8 mouse cellular contexts compared by ENCODE assay signal in the genomic region with DNA sequence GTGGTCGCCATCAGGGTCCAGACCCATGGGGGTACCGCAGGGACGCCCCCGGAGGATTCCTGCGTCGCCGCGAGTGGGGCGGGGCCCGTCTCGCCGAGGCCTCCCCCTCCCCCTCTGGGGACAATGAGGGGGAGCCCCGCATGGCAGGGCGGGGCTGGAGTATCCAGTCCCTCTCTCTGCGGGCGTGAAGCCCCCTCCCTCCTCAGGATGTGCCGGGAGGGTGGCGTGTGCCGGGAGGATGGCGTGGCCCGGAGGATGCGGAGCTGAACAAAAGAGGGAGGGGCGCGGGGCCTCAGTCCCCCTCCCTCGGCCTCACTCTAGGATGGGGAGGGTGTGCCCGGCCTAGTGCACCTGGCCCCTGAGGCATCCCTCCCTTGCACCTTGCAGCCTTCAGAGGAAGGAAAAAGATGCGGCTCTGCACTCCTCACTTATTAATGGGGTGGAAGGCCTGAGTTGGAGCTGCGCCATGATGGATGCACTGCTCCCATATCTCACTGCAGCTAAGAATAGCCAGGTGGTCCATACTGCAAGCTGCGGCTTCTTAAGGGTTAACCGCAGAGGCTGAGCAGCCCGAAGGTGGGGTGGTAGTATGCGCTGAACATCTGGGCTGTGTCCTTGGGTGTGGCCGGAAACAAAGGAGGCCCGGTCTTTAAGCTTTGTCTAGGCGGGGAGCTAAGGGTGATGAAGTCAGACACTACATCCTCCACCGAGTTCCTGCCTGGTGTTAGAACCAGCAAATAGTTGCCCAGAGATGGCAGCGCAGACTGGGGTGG. TPM values are rescaled to one million over a fixed set of nuclear protein-coding genes. Genes with fewer than 3 reads are reported as not detected.
DNase-seq lines count a peak whose midpoint lies in the region; ATAC-seq and TF ChIP-seq lines count a peak whose summit lies in the region.

No protein-coding gene starts in this region.

- no peak overlapping the region for H3K27ac ChIP-seq in kidney, postnatal 0 days
- H3K27ac ChIP-seq in forebrain, embryonic 13.5 days: peak overlapping the region; percentile 97
- H3K27ac ChIP-seq in liver, embryonic 11.5 days (ENCODE audit: low read depth, low read length): no peak overlapping the region
- no peak overlapping the region for H3K27ac ChIP-seq in stomach, embryonic 16.5 days (ENCODE audit: low read length)

- no peaks in the 10 kb centered on the region for H3K36me3 ChIP-seq in kidney, postnatal 0 days (ENCODE audit: insufficient read depth, low read length)
- no peaks in the 10 kb centered on the region for H3K36me3 ChIP-seq in forebrain, embryonic 13.5 days (ENCODE audit: poor library complexity, severe bottlenecking)
- no peaks in the 10 kb centered on the region for H3K36me3 ChIP-seq in liver, embryonic 11.5 days (ENCODE audit: control insufficient read depth, insufficient read depth, low read length)
- no peaks in the 10 kb centered on the region for H3K36me3 ChIP-seq in stomach, embryonic 16.5 days (ENCODE audit: control insufficient read depth, insufficient read depth, low read length)

- no peak overlapping the region for H3K9ac ChIP-seq in kidney, postnatal 0 days (ENCODE audit: low read depth, low read length)
- H3K9ac ChIP-seq in forebrain, embryonic 13.5 days: peak overlapping the region; percentile 88
- no peak overlapping the region for H3K9ac ChIP-seq in liver, embryonic 11.5 days (ENCODE audit: low read depth, low read length)
- peak overlapping the region; percentile 60 for H3K9ac ChIP-seq in stomach, embryonic 16.5 days (ENCODE audit: low read length)

- WGBS in kidney, postnatal 0 days: 2% methylated on average over 27 of the region's 37 CpGs
- WGBS in forebrain, embryonic 13.5 days: 1% methylated on average over 27 of the region's 37 CpGs
- WGBS in liver, embryonic 11.5 days: 3% methylated on average over 33 of the region's 37 CpGs
- WGBS in stomach, embryonic 16.5 days: 2% methylated on average over 33 of the region's 37 CpGs

- 0 out of 2 replicates have a peak, but pooled peaks have one; percentile 22 for ATAC-seq in kidney, postnatal 0 days (replicated peaks; ENCODE audit: low FRiP score, low read depth)
- ATAC-seq in activated CD4-positive, CD25-positive, alpha-beta regulatory T cell, adult 4 months: peak; percentile 72
- peak; percentile 55 for ATAC-seq in forebrain, embryonic 13.5 days
- ATAC-seq in liver, embryonic 11.5 days (replicated peaks; ENCODE audit: low FRiP score): no peak; the same call in 1 of the 2 replicates
- ATAC-seq in stomach, embryonic 16.5 days (ENCODE audit: insufficient read depth, low FRiP score): peak; percentile 15; the same call in 1 of the 2 replicates
- ATAC-seq in erythroblast, adult 5-6 weeks (replicated peaks; ENCODE audit: low FRiP score, poor library complexity, severe bottlenecking): no peak

- no peak for DNase-seq in kidney, postnatal 0 days (ENCODE audit: low spot score)
- DNase-seq in kidney, postnatal 14 days: no peak
- no peak for DNase-seq in liver, embryonic 11.5 days (ENCODE audit: low spot score)
- no peak for DNase-seq in spleen, adult 12 weeks (ENCODE audit: low spot score)

- H3K4me2 ChIP-seq in kidney, postnatal 0 days (ENCODE audit: low read length): peak overlapping the region; percentile 69
- peak overlapping the region; percentile 82 for H3K4me2 ChIP-seq in forebrain, embryonic 13.5 days
- H3K4me2 ChIP-seq in liver, embryonic 11.5 days: peak overlapping the region; percentile 60
- H3K4me2 ChIP-seq in stomach, embryonic 16.5 days (ENCODE audit: low read depth, low read length): peak overlapping the region; percentile 77

- peaks cover 13% of the 10 kb centered on the region for H3K4me1 ChIP-seq in kidney, postnatal 0 days (replicated peaks; ENCODE audit: insufficient read depth, low read length)
- H3K4me1 ChIP-seq in forebrain, embryonic 13.5 days: peaks cover 81% of the 10 kb centered on the region
- peaks cover 5% of the 10 kb centered on the region; the same call in 1 of the 2 replicates for H3K4me1 ChIP-seq in liver, embryonic 11.5 days (replicated peaks; ENCODE audit: control insufficient read depth, insufficient read depth, low read length)
- H3K4me1 ChIP-seq in stomach, embryonic 16.5 days (ENCODE audit: control insufficient read depth, insufficient read depth, low read length): peaks cover 14% of the 10 kb centered on the region

- TF ChIP-seq CTCF in kidney, postnatal 0 days (IDR thresholded peaks at IDR 0.05; ENCODE audit: low read depth): no peak

- H3K4me3 ChIP-seq in kidney, postnatal 0 days (replicated peaks; ENCODE audit: low read depth, low read length): peak overlapping the region; percentile 40
- peak overlapping the region; percentile 78 for H3K4me3 ChIP-seq in forebrain, embryonic 13.5 days
- peak overlapping the region; percentile 50 for H3K4me3 ChIP-seq in liver, embryonic 11.5 days (ENCODE audit: low read depth, low read length)
- peak overlapping the region; percentile 54 for H3K4me3 ChIP-seq in stomach, embryonic 16.5 days (replicated peaks; ENCODE audit: low read length)

- no peaks in the 10 kb centered on the region for H3K9me3 ChIP-seq in kidney, postnatal 0 days (replicated peaks; ENCODE audit: low read length)
- no peaks in the 10 kb centered on the region for H3K9me3 ChIP-seq in forebrain, embryonic 13.5 days (replicated peaks)
- H3K9me3 ChIP-seq in liver, embryonic 11.5 days (ENCODE audit: control insufficient read depth, low read length): no peaks in the 10 kb centered on the region
- no peaks in the 10 kb centered on the region for H3K9me3 ChIP-seq in stomach, embryonic 16.5 days (replicated peaks; ENCODE audit: control insufficient read depth, low read length)

- H3K27me3 ChIP-seq in kidney, postnatal 0 days (ENCODE audit: insufficient read depth, low read length): peaks cover 49% of the 10 kb centered on the region
- H3K27me3 ChIP-seq in forebrain, embryonic 13.5 days: peaks cover 35% of the 10 kb centered on the region
- H3K27me3 ChIP-seq in liver, embryonic 11.5 days (replicated peaks; ENCODE audit: control insufficient read depth, insufficient read depth, low read length): peaks cover 66% of the 10 kb centered on the region
- peaks cover 52% of the 10 kb centered on the region for H3K27me3 ChIP-seq in stomach, embryonic 16.5 days (ENCODE audit: control insufficient read depth, insufficient read depth, low read length)

RNA-seq across cellular contexts. Expression of gene Crmp1, which starts 4.6 kb away (rescaled TPM):
- polyA plus RNA-seq in kidney, postnatal 0 days (2015; fragmentation: Nextera tagmentation; extraction: Ambion mirVana): 2.6 and 2.8 TPM in 2 replicates
- polyA plus RNA-seq in activated CD4-positive, CD25-positive, alpha-beta regulatory T cell, adult 4 months (2017; shearing (Covaris generic)): 10 to 100 TPM; 11.2 to 11.5 TPM
- 474 and 511 TPM in 2 replicates for polyA plus RNA-seq in forebrain, embryonic 13.5 days (2015; fragmentation: Nextera tagmentation; extraction: Ambion mirVana)
- polyA plus RNA-seq in liver, embryonic 11.5 days (2014; fragmentation: Nextera tagmentation; extraction: Ambion mirVana): 9.4 and 11.8 TPM in 2 replicates
- polyA plus RNA-seq in stomach, embryonic 16.5 days (2015; fragmentation: Nextera tagmentation; extraction: Ambion mirVana): 23.8 and 24.0 TPM in 2 replicates
- total RNA-seq in erythroblast, adult 5-6 weeks (2015; ENCODE audit: low replicate concordance): not detected in 2 replicates
- not detected in 2 replicates for total RNA-seq in erythroblast, adult 5-6 weeks (2017; ENCODE audit: low replicate concordance)

Comparison
In these comparisons a context has a peak if more than half of its experiments do, and no peak if none do; other contexts are left out.
1. ATAC-seq: peak in kidney, postnatal 0 days (single experiment), activated CD4-positive, CD25-positive, alpha-beta regulatory T cell, adult 4 months (single experiment), forebrain, embryonic 13.5 days (single experiment) and stomach, embryonic 16.5 days (single experiment); none in liver, embryonic 11.5 days (single experiment) and erythroblast, adult 5-6 weeks (single experiment).
2. H3K9ac ChIP-seq: peak in forebrain, embryonic 13.5 days (single experiment) and stomach, embryonic 16.5 days (single experiment); none in kidney, postnatal 0 days (single experiment) and liver, embryonic 11.5 days (single experiment).
3. RNA of gene Crmp1, which starts 4.6 kb away (polyA plus RNA-seq): 474 to 511 TPM in forebrain, embryonic 13.5 days; 23.8 to 24.0 TPM in stomach, embryonic 16.5 days, 11.2 to 11.5 TPM in activated CD4-positive, CD25-positive, alpha-beta regulatory T cell, adult 4 months, 9.4 to 11.8 TPM in liver, embryonic 11.5 days and 2.6 to 2.8 TPM in kidney, postnatal 0 days; every median in the first group is over 10 times any median in the second.
4. Peak in every context shown above with its lines, with median percentiles within 50 percentile points of each other: H3K4me2 ChIP-seq and H3K4me3 ChIP-seq.